In genomic region chr13:82883368-82883767, GRCm38 (mm10) we compare ENCODE assay signal across 22 mouse cellular contexts.
"Had no signal": no experiment of that assay in that cellular context is flagged by ENCODE, and none has a peak within 500 bp of the region (broad histone marks: within the 10 kb centered on the region; RNA-seq: fewer than 3 reads in every experiment).

No protein-coding gene starts in this region.

- H3K27ac ChIP-seq: liver, embryonic 13.5 days; liver, embryonic 15.5 days; lung, embryonic 15.5 days; macrophage; midbrain, embryonic 12.5 days; neural tube, embryonic 12.5 days had no signal

- H3K4me2 ChIP-seq: liver, embryonic 13.5 days; liver, embryonic 15.5 days; lung, embryonic 15.5 days; midbrain, embryonic 12.5 days; neural tube, embryonic 12.5 days had no signal

- H3K9ac ChIP-seq: liver, embryonic 13.5 days; liver, embryonic 15.5 days; liver, postnatal 0 days; lung, embryonic 15.5 days; midbrain, embryonic 12.5 days; neural tube, embryonic 12.5 days had no signal

- H3K4me3 ChIP-seq: liver, embryonic 13.5 days; liver, embryonic 15.5 days; lung, embryonic 15.5 days; megakaryocyte, embryonic 14.5 days; midbrain, embryonic 12.5 days; neural tube, embryonic 12.5 days had no signal

- H3K4me1 ChIP-seq: liver, embryonic 13.5 days; liver, embryonic 15.5 days; lung, embryonic 15.5 days; megakaryocyte, embryonic 14.5 days; midbrain, embryonic 12.5 days; neural tube, embryonic 12.5 days had no signal

- H3K27me3 ChIP-seq: liver, embryonic 13.5 days; liver, embryonic 15.5 days; lung, embryonic 15.5 days; megakaryocyte, embryonic 14.5 days; midbrain, embryonic 12.5 days; neural tube, embryonic 12.5 days had no signal

- H3K9me3 ChIP-seq: liver, embryonic 13.5 days; liver, embryonic 15.5 days; lung, embryonic 15.5 days; megakaryocyte, embryonic 14.5 days; midbrain, embryonic 12.5 days; neural tube, embryonic 12.5 days had no signal

- ATAC-seq: liver, postnatal 0 days; lung, postnatal 0 days; midbrain, embryonic 16.5 days had no signal

- H3K36me3 ChIP-seq: liver, embryonic 13.5 days; liver, embryonic 15.5 days; lung, embryonic 15.5 days; midbrain, embryonic 12.5 days; neural tube, embryonic 12.5 days had no signal

- DNase-seq: liver, embryonic 13.5 days; liver, postnatal 0 days; lung, adult 2 months; lung, postnatal 14 days; lung, postnatal 36 days; midbrain, embryonic 14.5 days; retina, postnatal 1 day; right cerebral cortex, adult 18-20 months; right cerebral cortex, postnatal 25 days; right cerebral cortex, postnatal 4 days; spleen, adult 18-20 months; thymus, adult 18-20 months; thymus, postnatal 14 days; thymus, postnatal 36 days had no signal
